Mouse (Mus musculus) testis, adult 10 weeks (tissue): ENCODE results near the gene Gm10775. TPM values are rescaled to one million over a fixed set of nuclear protein-coding genes. Genes with fewer than 3 reads are reported as not detected.

Source experiments
- polyA plus RNA-seq: library from polyadenylated mRNA; stranded (reverse); fragments of 350-450 nt; fragmentation: Illumina TruSeq; extraction: RNeasy Lipid Tissue Mini Kit (QIAGEN cat#74804); gene quantifications from one replicate; pipeline ENCODE4 v1.2.3, GENCODE M21; 2014; ENCODE audit warnings: low read depth, low replicate concordance

The Gm10775 gene
- polyA plus RNA-seq, result 1.7 TPM

GRCm38 (mm10) chr13:65259239-65259638 is at the start of gene Gm10775:
TSS of gene Gm10775 (plus strand) at chr13:65259539.

GRCm38 (mm10) chr13:65278383-65279341 is 19.3 kb downstream of the Gm10775 start, which contains the start of gene Zfp369:
TSS of gene Zfp369 (plus strand) at chr13:65278814.

Other genes starting within 250 kb of the Gm10775 start
- gene Spata31d1c, start 226.5 kb upstream of the Gm10775 start, polyA plus RNA-seq, result 97.2 TPM
- 20.3 TPM for gene Prss47, start 206.8 kb upstream of the Gm10775 start, polyA plus RNA-seq
- gene Mfsd14b, start 146.6 kb upstream of the Gm10775 start, polyA plus RNA-seq, result 12.6 TPM
- not detected for gene Olfr465-ps1, start 121.5 kb upstream of the Gm10775 start, polyA plus RNA-seq
- gene Olfr466, start 109.3 kb upstream of the Gm10775 start, polyA plus RNA-seq, result not detected
- gene Nlrp4f, start 53.6 kb upstream of the Gm10775 start, polyA plus RNA-seq, result 4.2 TPM
- gene Zfp369, start 19.3 kb downstream of the Gm10775 start, polyA plus RNA-seq, result 8.1 TPM